Mouse (Mus musculus): ENCODE data around the gene Slc9b1.

DNA sequence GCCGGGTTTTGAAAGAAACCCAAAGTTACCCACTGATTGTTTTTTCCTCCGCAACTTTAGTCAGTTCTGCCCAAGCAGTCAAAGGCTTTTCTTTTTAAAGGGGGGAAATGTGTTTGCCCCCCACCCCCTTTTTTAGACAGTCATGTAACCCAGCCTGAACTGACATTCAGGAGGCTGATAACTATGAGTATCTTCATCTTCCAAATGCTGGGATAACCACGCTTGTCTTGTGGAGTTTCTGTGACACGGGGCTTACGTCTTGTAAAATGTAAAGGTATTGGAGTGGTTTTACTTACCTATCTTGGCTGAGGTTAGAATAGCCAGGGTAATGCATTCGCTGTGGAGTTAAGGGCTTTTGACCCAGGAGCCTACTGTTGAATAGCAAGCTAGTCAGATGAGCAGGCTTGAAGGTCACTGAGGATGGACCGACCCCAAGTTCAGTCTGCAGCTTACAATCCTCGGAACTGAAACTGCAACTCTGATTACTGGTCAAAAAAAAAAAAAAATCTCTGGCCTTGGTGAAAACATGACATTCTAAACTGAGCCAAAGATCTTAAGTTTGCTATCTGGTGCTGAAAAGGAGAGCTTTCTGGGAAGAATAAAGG, 75.9 kb downstream of the Slc9b1 start, which contains the start of gene Cisd2:
- TF ChIP-seq FLI1 (IDR thresholded peaks at IDR 0.05; ENCODE audit: low read length) (no peak), GATA1 (IDR thresholded peaks at IDR 0.05; ENCODE audit: borderline replicate concordance, low read length) (no peak)

Data from megakaryocyte, embryonic 14.5 days (primary cell).